Mouse (Mus musculus) neural tube, embryonic 15.5 days (tissue): ENCODE data around the gene St3gal3. TPM values are rescaled to one million over a fixed set of nuclear protein-coding genes. Genes with fewer than 3 reads are reported as not detected.
A peak's percentile ranks its signal among the peaks of the same experiment; 100 is the strongest.

Source experiments
- ATAC-seq: fragments of 200-750 bp; cut with Nextera tagmentation; 2 replicates; pipeline ENCODE4 v1.8.0; 2017; ENCODE audit warnings: mild to moderate bottlenecking, moderate TSS enrichment, moderate library complexity; ENCODE audit not compliant: low FRiP score
- H3K27ac ChIP-seq: fragments of 300-500 bp; sonication (generic); replicated peaks from 2 replicates; pipeline ENCODE4 v1.5.1; 2015; ENCODE audit warnings: mild to moderate bottlenecking, inconsistent platforms
- H3K27me3 ChIP-seq: fragments of 300-500 bp; sonication (generic); replicated peaks from 2 replicates; pipeline ENCODE4 v1.6.1; 2015; ENCODE audit warnings: inconsistent platforms
- H3K36me3 ChIP-seq: fragments of 300-500 bp; sonication (generic); 2 replicates; pipeline ENCODE4 v1.6.1; 2015; ENCODE audit warnings: inconsistent platforms
- H3K4me1 ChIP-seq: fragments of 300-500 bp; sonication (generic); 2 replicates; pipeline ENCODE4 v1.6.1; 2015; ENCODE audit warnings: inconsistent platforms
- H3K4me2 ChIP-seq: fragments of 300-500 bp; sonication (generic); 2 replicates; pipeline ENCODE4 v1.6.1; 2015; ENCODE audit warnings: inconsistent platforms, mild to moderate bottlenecking, moderate library complexity
- H3K4me3 ChIP-seq: fragments of 300-500 bp; sonication (generic); replicated peaks from 2 replicates; pipeline ENCODE4 v1.5.1; 2015; ENCODE audit warnings: mild to moderate bottlenecking, inconsistent platforms
- H3K9ac ChIP-seq: fragments of 300-500 bp; sonication (generic); replicated peaks from 2 replicates; pipeline ENCODE4 v1.6.1; 2015; ENCODE audit warnings: mild to moderate bottlenecking, inconsistent platforms
- H3K9me3 ChIP-seq: fragments of 300-500 bp; sonication (generic); replicated peaks from 2 replicates; pipeline ENCODE4 v1.6.1; 2016; ENCODE audit warnings: inconsistent platforms
- WGBS: fragments of 180-500 bp; shearing (Covaris S2); methylation state at CpG from one replicate; pipeline ENCODE4 v1.1.7; 2015; ENCODE audit warnings: mixed read lengths; 5-methylcytosine and 5-hydroxymethylcytosine counted together
- polyA plus RNA-seq: library from polyadenylated mRNA; unstranded; fragments of >200 nt; fragmentation: Nextera tagmentation; extraction: Ambion mirVana; gene quantifications from 2 replicates; pipeline ENCODE4 v1.2.1, GENCODE M21; 2015

The St3gal3 gene
- polyA plus RNA-seq, 1 experiment from 2014 or later, result 18.3 TPM

DNA sequence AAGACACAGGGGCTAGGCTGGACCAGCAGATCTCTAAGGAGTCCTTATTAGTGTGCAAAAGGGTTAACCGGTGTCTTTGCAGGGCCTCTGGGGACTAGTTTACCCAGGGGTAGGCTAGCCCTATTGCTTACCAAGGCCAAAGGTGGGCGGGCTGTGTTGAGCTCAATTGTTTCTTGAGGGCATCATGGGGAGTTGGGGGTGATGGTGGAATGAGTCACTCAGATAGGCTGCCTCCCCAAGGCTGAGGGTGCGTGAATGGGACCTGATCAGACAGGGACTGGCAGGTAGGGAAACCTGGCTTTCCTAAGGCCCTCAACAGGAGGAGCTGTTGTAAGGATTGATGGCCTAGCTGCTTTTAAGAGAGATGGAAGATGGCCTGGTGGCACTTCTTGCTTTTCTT lies 142.7 kb downstream of the St3gal3 start:
- Histone ChIP-seq H3K36me3 (no peaks in the 10 kb centered on the region), H3K4me2 (no peak overlapping the region), H3K4me1 (peaks cover 6% of the 10 kb centered on the region), H3K9ac (no peak overlapping the region), H3K27ac (no peak overlapping the region), H3K4me3 (no peak overlapping the region), H3K27me3 (no peaks in the 10 kb centered on the region), H3K9me3 (no peaks in the 10 kb centered on the region)
- no peak for ATAC-seq
- 92% methylated on average over 3 of the region's 3 CpGs for WGBS

DNA sequence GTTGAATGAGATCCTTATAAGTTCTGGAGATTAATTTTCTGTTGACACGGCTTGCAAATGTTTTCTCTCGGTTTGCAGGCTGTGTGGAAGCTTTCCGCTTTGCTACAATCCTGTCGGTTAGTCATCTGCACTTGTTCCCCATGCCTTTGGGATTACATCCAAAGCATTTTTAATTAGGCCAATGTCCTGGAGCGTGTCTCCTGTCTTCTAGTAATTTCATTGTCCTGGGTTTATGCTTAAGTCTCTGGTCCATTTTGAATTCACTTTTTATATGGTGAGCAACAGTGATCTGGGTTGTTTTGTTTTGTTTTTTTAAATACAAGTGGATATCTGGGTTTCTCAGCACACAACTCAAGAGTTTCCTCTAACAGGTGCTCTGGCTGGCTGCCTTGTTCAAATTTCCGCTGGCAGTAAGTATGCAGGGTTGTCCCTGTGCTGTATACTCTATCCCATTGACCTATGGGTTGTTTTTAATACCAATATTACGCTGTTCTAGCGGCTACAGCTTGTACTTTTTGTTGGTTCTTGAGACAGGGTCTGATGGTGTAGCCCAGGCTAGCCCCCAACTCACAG lies 143.6 kb downstream of the St3gal3 start:
- Histone ChIP-seq H3K4me1 (no peaks in the 10 kb centered on the region), H3K4me2 (no peak overlapping the region), H3K27ac (no peak overlapping the region), H3K9me3 (no peaks in the 10 kb centered on the region), H3K9ac (no peak overlapping the region), H3K36me3 (no peaks in the 10 kb centered on the region), H3K27me3 (no peaks in the 10 kb centered on the region), H3K4me3 (no peak overlapping the region)
- WGBS, result 75% methylated on average over 8 of the region's 8 CpGs
- no peak for ATAC-seq

DNA sequence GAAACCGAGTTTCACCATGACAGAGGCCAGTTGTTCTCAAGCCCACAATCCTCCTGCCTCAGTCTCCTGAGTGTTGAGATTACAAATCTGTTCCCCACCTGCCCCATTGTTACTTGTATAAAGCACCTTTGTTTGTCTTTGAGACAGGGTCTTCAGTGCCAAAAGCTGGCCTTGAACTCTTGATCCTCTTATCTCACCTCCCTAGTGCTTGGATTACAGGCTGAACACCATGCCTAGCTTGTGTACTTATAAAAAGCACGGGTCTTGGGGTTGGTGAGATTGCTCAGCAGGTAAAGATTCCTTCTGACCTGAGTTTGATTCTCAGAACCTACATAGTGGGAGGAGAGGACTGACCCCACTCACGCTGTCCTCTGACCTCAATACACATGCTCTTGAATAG lies 144.1 kb downstream of the St3gal3 start:
- ATAC-seq, result no peak
- H3K9ac ChIP-seq, result no peak overlapping the region
- H3K4me3 ChIP-seq, result no peak overlapping the region
- no peak overlapping the region for H3K4me2 ChIP-seq
- H3K27me3 ChIP-seq, result no peaks in the 10 kb centered on the region
- H3K36me3 ChIP-seq, result no peaks in the 10 kb centered on the region
- H3K27ac ChIP-seq, result no peak overlapping the region
- 78% methylated on average over 3 of the region's 3 CpGs for WGBS
- no peaks in the 10 kb centered on the region; the same call in 1 of the 2 replicates for H3K4me1 ChIP-seq
- H3K9me3 ChIP-seq, result no peaks in the 10 kb centered on the region

DNA sequence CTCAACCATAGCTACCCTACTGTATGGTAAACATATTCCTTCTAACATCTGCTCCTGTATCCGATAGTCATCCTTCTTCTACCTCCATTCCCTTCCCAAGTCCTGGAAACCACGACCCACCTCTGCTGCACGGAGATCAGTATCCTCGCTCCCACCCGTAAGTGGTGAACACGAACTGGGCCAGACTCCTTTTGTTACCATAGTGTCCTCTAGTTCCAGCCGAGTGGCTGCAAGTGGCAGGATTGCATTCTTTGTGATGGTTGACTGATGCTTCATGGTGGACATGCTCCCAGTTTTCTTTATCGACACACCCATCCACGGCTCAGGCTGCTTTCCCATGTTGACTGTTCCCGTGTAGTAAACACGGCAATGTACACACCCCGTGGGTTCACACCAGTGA lies 144.9 kb downstream of the St3gal3 start:
- H3K4me2 ChIP-seq, result no peak overlapping the region
- H3K4me1 ChIP-seq, result no peaks in the 10 kb centered on the region; the same call in 1 of the 2 replicates
- 91% methylated on average over 12 of the region's 12 CpGs for WGBS
- no peaks in the 10 kb centered on the region for H3K27me3 ChIP-seq
- no peak overlapping the region for H3K27ac ChIP-seq
- H3K4me3 ChIP-seq, result no peak overlapping the region
- no peak overlapping the region for H3K9ac ChIP-seq
- no peaks in the 10 kb centered on the region for H3K36me3 ChIP-seq
- H3K9me3 ChIP-seq, result no peaks in the 10 kb centered on the region
- no peak for ATAC-seq

DNA sequence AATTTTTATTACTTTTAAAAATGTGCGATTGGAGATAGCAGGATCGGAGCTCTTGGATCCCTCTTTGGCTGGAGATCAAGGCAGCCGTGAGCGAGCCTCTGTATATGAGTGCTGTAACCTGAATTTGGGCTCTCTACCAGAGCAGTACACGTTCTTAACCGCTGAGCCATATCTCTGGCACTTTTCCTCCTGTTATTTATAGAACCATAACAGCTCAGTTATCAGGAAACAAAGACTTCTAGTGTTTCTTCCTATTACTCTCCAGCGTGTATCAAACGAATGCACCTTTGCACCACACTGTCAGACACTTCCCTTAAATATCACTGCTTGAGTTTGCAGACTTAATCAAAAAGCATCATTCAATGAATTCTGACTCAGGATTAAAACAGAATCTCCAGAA lies 147.9 kb downstream of the St3gal3 start:
- Histone ChIP-seq H3K27ac (no peak overlapping the region), H3K9ac (no peak overlapping the region), H3K4me2 (no peak overlapping the region), H3K9me3 (no peaks in the 10 kb centered on the region), H3K4me1 (peaks cover 6% of the 10 kb centered on the region; the same call in 1 of the 2 replicates), H3K27me3 (no peaks in the 10 kb centered on the region), H3K4me3 (no peak overlapping the region), H3K36me3 (no peaks in the 10 kb centered on the region)
- no peak for ATAC-seq
- WGBS, result 75% methylated on average over 8 of the region's 8 CpGs

DNA sequence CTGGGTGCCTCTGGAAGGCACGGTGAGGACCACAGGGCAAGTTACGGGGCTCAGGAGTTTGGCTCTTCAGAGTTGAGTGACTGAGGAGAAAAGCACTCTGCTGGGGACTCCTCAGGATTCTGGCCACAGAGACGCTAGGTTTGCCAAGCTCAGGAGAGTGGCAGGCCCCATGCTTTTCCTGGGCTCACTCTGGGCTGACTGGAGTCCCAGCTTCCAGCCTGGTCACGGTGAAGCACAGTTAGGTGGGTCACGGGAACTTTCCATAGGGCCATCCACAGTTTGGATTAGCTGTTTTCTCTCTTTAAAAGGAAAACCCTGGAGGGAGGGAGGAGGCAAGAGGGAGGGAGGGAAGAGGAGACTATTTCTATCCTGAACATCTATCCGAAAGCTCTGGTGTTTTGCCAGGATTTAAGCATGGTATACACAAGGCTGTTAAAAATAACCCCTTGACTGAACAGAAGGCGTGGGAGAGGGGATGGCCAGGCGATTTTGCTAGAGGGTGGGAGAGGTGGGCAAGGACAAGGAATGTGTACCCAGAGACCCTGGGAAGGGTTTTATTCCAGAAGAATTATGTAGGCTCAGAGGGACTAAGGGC lies 149.6 kb downstream of the St3gal3 start:
- H3K36me3 ChIP-seq, result no peaks in the 10 kb centered on the region
- no peaks in the 10 kb centered on the region for H3K9me3 ChIP-seq
- H3K4me3 ChIP-seq, result no peak overlapping the region
- peaks cover 6% of the 10 kb centered on the region; the same call in 1 of the 2 replicates for H3K4me1 ChIP-seq
- WGBS, result 73% methylated on average over 8 of the region's 8 CpGs
- no peak overlapping the region for H3K4me2 ChIP-seq
- no peak overlapping the region for H3K9ac ChIP-seq
- no peaks in the 10 kb centered on the region for H3K27me3 ChIP-seq
- 0 out of 2 replicates have a peak overlapping the region, but pooled peaks have one; percentile 28 for H3K27ac ChIP-seq
- ATAC-seq, result no peak

DNA sequence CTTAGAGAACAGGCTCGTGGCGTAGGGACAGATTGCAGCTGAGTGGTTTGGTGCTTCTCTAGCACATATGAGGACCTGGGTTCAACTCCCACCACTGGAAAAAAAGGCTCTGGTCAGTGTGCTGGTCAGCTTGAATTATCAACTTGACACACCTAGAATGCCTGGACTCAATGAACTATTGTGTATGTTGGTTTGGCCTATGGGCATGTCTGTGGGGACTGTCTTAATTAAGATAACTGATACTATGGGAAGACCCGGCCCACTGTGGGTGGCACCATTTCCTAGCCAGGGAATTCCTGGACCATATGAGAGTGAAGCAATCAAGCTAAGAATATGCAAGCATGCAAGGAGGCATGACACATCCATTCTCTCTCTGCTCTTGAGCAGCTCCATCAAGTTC lies 150.5 kb downstream of the St3gal3 start:
- no peak overlapping the region for H3K9ac ChIP-seq
- H3K4me2 ChIP-seq, result no peak overlapping the region
- H3K27ac ChIP-seq, result no peak overlapping the region
- no peak for ATAC-seq
- peaks cover 6% of the 10 kb centered on the region; the same call in 1 of the 2 replicates for H3K4me1 ChIP-seq
- H3K9me3 ChIP-seq, result no peaks in the 10 kb centered on the region
- no peaks in the 10 kb centered on the region for H3K27me3 ChIP-seq
- no peak overlapping the region for H3K4me3 ChIP-seq
- H3K36me3 ChIP-seq, result no peaks in the 10 kb centered on the region
- 97% methylated on average over 3 of the region's 3 CpGs for WGBS

DNA sequence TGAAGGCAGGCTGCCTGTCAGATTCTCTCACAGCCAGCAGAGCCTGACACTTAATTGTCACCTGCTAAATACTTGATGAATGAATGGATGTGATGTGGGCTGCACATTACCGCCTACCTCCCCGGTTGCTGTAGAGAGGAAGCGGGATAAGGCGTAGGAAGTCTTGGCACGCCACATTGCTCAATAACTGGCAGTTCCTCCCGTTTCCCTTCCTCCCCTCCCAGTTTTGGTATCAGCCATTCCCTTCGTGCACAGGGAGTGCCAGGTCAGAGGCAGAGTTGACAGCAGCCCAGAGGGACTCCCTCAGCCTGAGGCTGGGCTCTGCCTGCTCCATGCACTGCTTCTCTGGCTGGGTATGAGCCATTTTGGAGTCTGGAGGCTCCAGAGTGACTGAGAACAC lies 152.0 kb downstream of the St3gal3 start:
- no peak for ATAC-seq
- Histone ChIP-seq H3K27me3 (no peaks in the 10 kb centered on the region), H3K9me3 (no peaks in the 10 kb centered on the region), H3K4me3 (no peak overlapping the region), H3K36me3 (no peaks in the 10 kb centered on the region), H3K9ac (no peak overlapping the region), H3K4me2 (no peak overlapping the region), H3K27ac (no peak overlapping the region; the same call in 1 of the 2 replicates), H3K4me1 (peaks cover 6% of the 10 kb centered on the region; the same call in 1 of the 2 replicates)
- 64% methylated on average over 7 of the region's 7 CpGs for WGBS

DNA sequence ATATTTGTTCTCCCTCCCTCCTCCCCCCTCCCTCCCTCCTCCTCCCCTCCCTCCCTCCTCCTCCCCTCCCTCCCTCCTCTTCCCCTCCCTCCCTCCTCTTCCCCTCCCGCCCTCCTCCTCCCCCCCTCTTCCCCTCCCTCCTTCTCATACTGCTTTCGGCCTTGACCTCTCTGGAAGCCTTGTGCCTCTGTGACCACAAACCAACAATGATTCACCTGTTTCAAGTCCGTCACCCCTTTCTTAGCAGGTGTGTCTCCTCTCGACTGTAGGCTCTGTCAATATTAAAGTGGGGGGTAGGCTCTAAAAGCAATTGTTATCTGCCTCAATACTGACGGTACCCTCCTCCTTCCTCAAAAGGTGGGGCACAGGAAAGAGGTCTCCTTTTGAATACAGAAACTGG lies 153.2 kb downstream of the St3gal3 start:
- H3K4me3 ChIP-seq, result no peak overlapping the region
- H3K4me1 ChIP-seq, result peaks cover 6% of the 10 kb centered on the region; the same call in 1 of the 2 replicates
- no peak overlapping the region for H3K4me2 ChIP-seq
- no peak for ATAC-seq
- H3K27me3 ChIP-seq, result no peaks in the 10 kb centered on the region
- no peaks in the 10 kb centered on the region for H3K36me3 ChIP-seq
- WGBS, result 79% methylated on average over 4 of the region's 5 CpGs
- no peak overlapping the region for H3K9ac ChIP-seq
- no peaks in the 10 kb centered on the region for H3K9me3 ChIP-seq
- no peak overlapping the region for H3K27ac ChIP-seq

DNA sequence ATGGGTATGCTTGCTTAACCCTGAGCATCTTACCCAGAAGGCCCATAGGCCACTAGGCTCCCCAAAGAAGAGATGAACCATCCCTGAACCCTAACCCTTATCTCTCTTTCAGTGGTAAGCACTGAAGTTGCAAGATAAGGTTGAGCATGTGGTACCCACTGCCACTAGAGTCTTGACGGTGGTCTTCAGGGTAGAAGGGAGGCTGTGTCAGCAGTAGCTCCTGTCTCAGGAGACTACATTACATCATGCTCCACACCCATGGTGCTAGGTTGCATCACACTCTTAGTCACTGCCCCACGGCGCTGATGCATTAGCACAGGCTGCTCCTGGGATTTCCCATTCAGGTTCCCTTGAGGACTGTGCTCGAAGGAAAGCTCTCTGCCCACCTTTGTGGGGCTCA lies 154.6 kb downstream of the St3gal3 start:
- Histone ChIP-seq H3K36me3 (no peaks in the 10 kb centered on the region), H3K4me3 (no peak overlapping the region), H3K4me1 (peaks cover 6% of the 10 kb centered on the region; the same call in 1 of the 2 replicates), H3K27me3 (no peaks in the 10 kb centered on the region), H3K9me3 (no peaks in the 10 kb centered on the region), H3K4me2 (no peak overlapping the region), H3K27ac (no peak overlapping the region), H3K9ac (no peak overlapping the region)
- 88% methylated on average over 4 of the region's 4 CpGs for WGBS
- ATAC-seq, result no peak

DNA sequence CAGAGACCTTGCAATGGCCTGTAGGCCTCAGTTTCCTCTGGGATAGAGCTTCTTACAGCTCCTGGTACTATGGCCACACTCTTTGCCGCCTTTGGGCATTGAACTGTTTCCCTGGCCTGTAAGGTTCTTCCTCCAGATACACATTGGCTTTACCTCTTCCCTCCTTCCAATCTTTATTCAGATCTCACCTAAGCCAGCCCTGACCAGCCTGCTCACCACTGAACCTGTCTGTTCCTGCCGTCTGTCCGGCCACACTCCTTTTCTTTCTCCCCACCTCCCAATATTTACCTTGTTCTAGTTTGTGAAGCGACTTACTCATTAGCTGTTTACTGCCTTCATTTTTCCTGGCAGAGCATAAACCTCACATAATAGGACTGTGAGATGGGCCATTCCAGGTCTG lies 155.5 kb downstream of the St3gal3 start:
- H3K4me3 ChIP-seq, result no peak overlapping the region
- WGBS, result 97% methylated on average over 4 of the region's 4 CpGs
- H3K9me3 ChIP-seq, result no peaks in the 10 kb centered on the region
- no peaks in the 10 kb centered on the region for H3K27me3 ChIP-seq
- no peak overlapping the region for H3K27ac ChIP-seq
- ATAC-seq, result no peak
- no peak overlapping the region for H3K9ac ChIP-seq
- no peaks in the 10 kb centered on the region for H3K36me3 ChIP-seq
- peaks cover 6% of the 10 kb centered on the region; the same call in 1 of the 2 replicates for H3K4me1 ChIP-seq
- H3K4me2 ChIP-seq, result no peak overlapping the region

DNA sequence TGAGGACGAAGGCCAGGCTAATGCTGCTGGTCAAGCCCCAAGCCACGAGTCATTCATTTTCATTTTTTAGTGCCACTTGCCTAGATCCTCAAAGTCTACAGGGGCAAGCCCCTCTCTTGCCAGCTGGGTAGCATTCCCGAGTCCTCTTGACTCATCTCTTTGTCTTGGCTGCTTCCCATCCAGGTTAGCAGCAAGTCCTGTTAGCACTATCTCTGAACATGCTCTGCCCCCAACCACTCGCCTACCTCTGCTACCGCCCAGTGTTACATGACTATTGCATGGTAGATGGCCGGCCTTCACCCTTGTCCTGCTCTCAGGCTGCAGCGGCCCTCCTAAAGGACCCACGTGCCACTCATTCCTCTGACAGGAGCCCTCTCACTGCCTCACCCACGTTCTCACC lies 156.4 kb downstream of the St3gal3 start:
- no peaks in the 10 kb centered on the region for H3K27me3 ChIP-seq
- H3K36me3 ChIP-seq, result no peaks in the 10 kb centered on the region
- H3K4me1 ChIP-seq, result peaks cover 6% of the 10 kb centered on the region; the same call in 1 of the 2 replicates
- no peak overlapping the region for H3K9ac ChIP-seq
- no peak overlapping the region for H3K4me2 ChIP-seq
- no peaks in the 10 kb centered on the region for H3K9me3 ChIP-seq
- no peak overlapping the region for H3K4me3 ChIP-seq
- no peak overlapping the region for H3K27ac ChIP-seq
- 94% methylated on average over 9 of the region's 9 CpGs for WGBS
- ATAC-seq, result no peak
